Mouse (Mus musculus) embryonic facial prominence, embryonic 14.5 days (tissue): ENCODE data around the gene Zscan26. TPM values are rescaled to one million over a fixed set of nuclear protein-coding genes. Genes with fewer than 3 reads are reported as not detected.

Experiments
- ATAC-seq: fragments of 200-750 bp; cut with Nextera tagmentation; 2 replicates; pipeline ENCODE4 v1.8.0; 2017; ENCODE audit warnings: low read depth, moderate number of reproducible peaks, moderate TSS enrichment
- DNase-seq: peaks from one replicate; pipeline ENCODE4 v3.0.0-alpha.2; 2015; ENCODE audit warnings: low spot score
- H3K27ac ChIP-seq: fragments of 300-500 bp; sonication (generic); replicated peaks from 2 replicates; pipeline ENCODE4 v1.5.1; 2014; ENCODE audit warnings: low read depth, mild to moderate bottlenecking, low read length, moderate library complexity
- H3K27me3 ChIP-seq: fragments of 300-500 bp; sonication (generic); replicated peaks from 2 replicates; pipeline ENCODE4 v1.6.1; 2014; ENCODE audit warnings: low read length; ENCODE audit not compliant: control insufficient read depth, insufficient read depth
- H3K36me3 ChIP-seq: fragments of 300-500 bp; sonication (generic); 2 replicates; pipeline ENCODE4 v1.6.1; 2014; ENCODE audit warnings: low read length, mixed read lengths; ENCODE audit not compliant: control insufficient read depth, insufficient read depth
- H3K4me1 ChIP-seq: fragments of 300-500 bp; sonication (generic); 2 replicates; pipeline ENCODE4 v1.6.1; 2014; ENCODE audit warnings: antibody characterized with exemption, low read length; ENCODE audit not compliant: control insufficient read depth, insufficient read depth
- H3K4me2 ChIP-seq: fragments of 300-500 bp; sonication (generic); 2 replicates; pipeline ENCODE4 v1.6.1; 2014; ENCODE audit warnings: low read depth, mild to moderate bottlenecking, low read length, moderate library complexity, mixed read lengths
- H3K4me3 ChIP-seq: fragments of 300-500 bp; sonication (generic); 2 replicates; pipeline ENCODE4 v1.5.1; 2014; ENCODE audit warnings: low read depth, mild to moderate bottlenecking, low read length
- H3K9ac ChIP-seq: fragments of 300-500 bp; sonication (generic); 2 replicates; pipeline ENCODE4 v1.6.1; 2014; ENCODE audit warnings: low read depth, mild to moderate bottlenecking, low read length, moderate library complexity, mixed read lengths
- H3K9me3 ChIP-seq: fragments of 300-500 bp; sonication (generic); 2 replicates; pipeline ENCODE4 v1.6.1; 2016; ENCODE audit warnings: low read length; ENCODE audit not compliant: control insufficient read depth
- WGBS: fragments of 180-500 bp; shearing (Covaris S2); extraction: QIAGEN DNeasy Blood & Tissue Kit; methylation state at CpG from one replicate; pipeline ENCODE4 v1.1.7; 2014; 5-methylcytosine and 5-hydroxymethylcytosine counted together
- polyA plus RNA-seq: library from polyadenylated mRNA; unstranded; fragments of >200 nt; fragmentation: Nextera tagmentation; extraction: Ambion mirVana; gene quantifications from 2 replicates; pipeline ENCODE4 v1.2.1, GENCODE M21; 2014

Zscan26 gene
- polyA plus RNA-seq, 1 experiment from 2014 or later: 14.1 TPM

DNA sequence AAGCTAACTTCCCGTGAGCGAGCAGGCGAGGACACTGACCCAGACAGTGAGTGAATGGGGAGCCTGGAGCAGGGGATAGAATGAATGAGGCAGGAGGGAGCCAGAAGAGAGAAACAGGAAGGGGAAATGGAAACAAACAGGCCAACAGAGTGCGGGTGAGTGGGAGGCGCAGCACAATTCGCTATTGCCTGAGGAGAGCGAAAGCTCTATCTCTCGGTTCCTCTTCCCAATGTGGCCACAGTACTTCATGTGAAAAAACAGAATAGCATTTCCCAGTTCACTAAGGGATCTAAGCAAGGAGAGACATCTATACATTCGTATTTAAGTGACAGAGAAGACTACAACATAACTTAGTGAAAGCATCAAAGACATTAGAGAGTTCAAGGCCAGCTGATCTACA is 6.7 kb downstream of the Zscan26 start:
- DNase-seq: no peak
- Histone ChIP-seq H3K9me3 (no peaks in the 10 kb centered on the region), H3K9ac (no peak overlapping the region), H3K27ac (no peak overlapping the region), H3K27me3 (no peaks in the 10 kb centered on the region), H3K4me1 (no peaks in the 10 kb centered on the region), H3K4me2 (no peak overlapping the region), H3K4me3 (no peak overlapping the region), H3K36me3 (peaks cover 59% of the 10 kb centered on the region)
- no peak for ATAC-seq
- 90% methylated on average over 9 of the region's 9 CpGs for WGBS

- Histone ChIP-seq H3K27ac (peak overlapping the region; percentile 58), H3K36me3 (peaks cover 30% of the 10 kb centered on the region), H3K4me1 (no peaks in the 10 kb centered on the region), H3K9me3 (no peaks in the 10 kb centered on the region), H3K27me3 (no peaks in the 10 kb centered on the region), H3K4me3 (peak overlapping the region; percentile 46), H3K9ac (peak overlapping the region; percentile 65), H3K4me2 (peak overlapping the region; percentile 86)
- WGBS: 12% methylated on average over 10 of the region's 10 CpGs
- ATAC-seq: no peak
- DNase-seq: no peak
These were observed 12.3 kb downstream of the Zscan26 start for GRCm38 (mm10) chr13:21441207-21441572.

DNA sequence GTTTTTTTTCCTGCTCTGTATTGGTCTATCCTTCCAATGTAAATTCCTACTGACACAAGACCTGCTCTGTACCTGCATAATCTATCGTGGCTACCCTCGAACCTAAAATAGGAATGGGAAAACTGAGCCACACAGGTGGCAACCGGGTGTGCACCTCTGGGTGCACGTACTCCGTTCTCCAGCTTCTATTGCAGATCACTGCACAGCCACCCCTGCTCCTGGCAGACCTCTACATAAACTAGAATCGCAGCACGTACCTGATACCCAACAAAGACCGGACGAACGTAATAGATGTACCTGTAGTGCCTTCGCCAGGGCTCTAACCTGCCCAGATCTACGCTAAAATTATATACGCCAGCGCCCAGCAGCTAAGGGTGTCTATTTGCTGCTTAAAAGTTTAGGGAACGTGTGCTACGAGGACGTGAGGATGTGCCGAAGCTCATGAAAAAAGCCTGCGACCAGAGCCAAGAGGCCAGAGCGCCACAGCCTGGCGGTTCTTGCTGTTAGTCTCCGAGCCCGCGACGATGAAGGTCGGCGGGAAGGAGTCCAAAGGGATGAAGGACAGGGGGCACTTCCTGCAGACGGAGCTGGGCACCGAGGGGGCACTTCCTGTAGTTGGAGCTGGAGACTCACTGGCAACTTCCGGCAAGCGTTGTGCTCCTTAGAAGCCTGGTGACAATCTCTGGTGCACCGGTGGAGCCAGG is 12.9 kb downstream of the Zscan26 start, which contains the start of gene Pgbd1:
Gene Pgbd1 (minus strand): TSS at position 556 of the 704 bp plus-strand sequence.
- H3K4me1 ChIP-seq: no peaks in the 10 kb centered on the region
- H3K4me3 ChIP-seq: peak within 1 kb of the TSS; percentile 46
- ATAC-seq (peak; percentile 94), DNase-seq (peak; percentile 90)
- H3K36me3 ChIP-seq: peaks cover 25% of the 10 kb centered on the region
- WGBS: 1% methylated on average over 32 of the region's 32 CpGs
- H3K4me2 ChIP-seq: peak within 1 kb of the TSS; percentile 86
- no peaks in the 10 kb centered on the region for H3K27me3 ChIP-seq
- peak within 1 kb of the TSS; percentile 65 for H3K9ac ChIP-seq
- H3K9me3 ChIP-seq: no peaks in the 10 kb centered on the region
- H3K27ac ChIP-seq: peak within 1 kb of the TSS; percentile 58

- WGBS: 88% methylated on average over 4 of the region's 4 CpGs
- H3K9me3 ChIP-seq: no peaks in the 10 kb centered on the region
- H3K4me1 ChIP-seq: no peaks in the 10 kb centered on the region
These were observed 18.1 kb downstream of the Zscan26 start for GRCm38 (mm10) chr13:21435476-21435875.

GRCm38 (mm10) chr13:21427631-21428030 is 25.9 kb downstream of the Zscan26 start:
- 97% methylated on average over 1 of the region's 1 CpGs for WGBS
- ATAC-seq (no peak), DNase-seq (no peak)
- Histone ChIP-seq H3K4me1 (no peaks in the 10 kb centered on the region), H3K4me2 (no peak overlapping the region), H3K9me3 (no peaks in the 10 kb centered on the region), H3K9ac (no peak overlapping the region), H3K4me3 (no peak overlapping the region), H3K27ac (no peak overlapping the region), H3K36me3 (no peaks in the 10 kb centered on the region), H3K27me3 (no peaks in the 10 kb centered on the region)

More at GRCm38 (mm10) chr13:21435476-21435875, 18.1 kb downstream of the Zscan26 start:
- H3K9ac ChIP-seq: no peak overlapping the region
- no peak overlapping the region for H3K27ac ChIP-seq
- H3K4me3 ChIP-seq: no peak overlapping the region
- H3K36me3 ChIP-seq: no peaks in the 10 kb centered on the region
- no peak overlapping the region for H3K4me2 ChIP-seq
- no peak for DNase-seq
- ATAC-seq: no peak
- no peaks in the 10 kb centered on the region for H3K27me3 ChIP-seq

GRCm38 (mm10) chr13:21423301-21423700 is 30.2 kb downstream of the Zscan26 start:
- Histone ChIP-seq H3K9ac (no peak overlapping the region), H3K27me3 (no peaks in the 10 kb centered on the region), H3K4me2 (no peak overlapping the region), H3K4me1 (no peaks in the 10 kb centered on the region), H3K9me3 (no peaks in the 10 kb centered on the region), H3K4me3 (no peak overlapping the region), H3K36me3 (no peaks in the 10 kb centered on the region), H3K27ac (no peak overlapping the region)
- DNase-seq: no peak
- no peak for ATAC-seq
- WGBS: 68% methylated on average over 5 of the region's 5 CpGs

DNA sequence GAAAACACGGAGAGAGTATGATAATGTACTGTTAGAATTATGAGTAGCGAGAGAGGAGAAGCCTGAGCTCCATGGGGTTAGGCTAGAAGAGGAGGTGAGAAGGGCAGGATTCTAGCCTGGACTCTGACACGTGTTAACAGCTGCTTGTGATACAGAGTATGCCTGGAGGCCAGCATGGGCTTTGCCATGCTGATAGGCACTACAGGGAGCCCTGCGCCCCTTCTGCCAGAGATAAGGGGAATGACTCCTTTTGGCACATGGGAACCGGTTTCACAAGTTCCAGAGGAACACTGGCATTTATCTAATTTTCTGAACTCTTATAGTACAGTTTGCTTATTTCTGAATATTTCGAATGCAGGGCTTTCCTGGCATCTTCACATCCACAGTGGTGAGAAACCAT is 34.7 kb downstream of the Zscan26 start:
- no peak for DNase-seq
- WGBS: 61% methylated on average over 6 of the region's 6 CpGs
- no peak for ATAC-seq

DNA sequence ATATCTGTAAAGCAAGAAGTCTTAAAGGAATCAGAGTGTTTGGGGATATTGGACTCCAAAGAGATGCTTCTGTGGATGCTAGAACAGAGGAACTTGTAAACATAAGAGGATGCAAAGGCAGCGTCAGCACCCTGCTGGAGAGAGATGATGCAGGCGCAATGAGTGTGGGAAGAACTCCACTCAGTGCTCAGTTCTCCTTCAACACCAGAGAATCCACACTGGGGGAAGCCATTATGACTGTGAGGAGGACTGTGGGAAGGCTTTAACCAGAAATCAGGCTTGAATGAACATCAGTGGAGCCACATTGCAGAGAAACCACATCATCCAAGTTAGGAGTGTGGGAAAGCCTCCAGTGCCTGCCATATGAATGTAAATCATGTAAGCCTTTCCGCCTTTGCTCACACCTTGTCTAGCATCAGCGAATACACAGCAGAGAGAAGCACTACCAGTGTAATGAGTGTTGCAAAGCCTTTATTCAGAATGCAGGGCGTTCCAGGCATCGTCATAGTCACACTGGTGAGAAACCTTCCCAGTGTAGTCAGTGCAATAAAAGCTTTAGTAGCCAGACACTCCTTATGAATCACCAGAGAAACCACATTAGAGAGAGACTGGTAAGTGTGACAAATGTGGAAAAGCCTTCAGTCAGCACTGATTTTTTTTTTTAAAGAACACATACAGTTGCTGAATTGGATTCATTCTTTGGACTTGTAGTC is 36.1 kb downstream of the Zscan26 start:
- Histone ChIP-seq H3K9me3 (no peaks in the 10 kb centered on the region), H3K4me1 (no peaks in the 10 kb centered on the region), H3K27me3 (no peaks in the 10 kb centered on the region), H3K27ac (no peak overlapping the region), H3K4me3 (no peak overlapping the region), H3K9ac (no peak overlapping the region), H3K36me3 (no peaks in the 10 kb centered on the region), H3K4me2 (no peak overlapping the region)
- WGBS: 75% methylated on average over 6 of the region's 6 CpGs
- no peak for ATAC-seq
- DNase-seq: no peak

More for the DNA sequence above, 34.7 kb downstream of the Zscan26 start:
- Histone ChIP-seq H3K27ac (no peak overlapping the region), H3K4me2 (no peak overlapping the region), H3K9me3 (no peaks in the 10 kb centered on the region), H3K9ac (no peak overlapping the region), H3K4me1 (no peaks in the 10 kb centered on the region), H3K4me3 (no peak overlapping the region), H3K27me3 (no peaks in the 10 kb centered on the region), H3K36me3 (no peaks in the 10 kb centered on the region)
